Comparison of ENCODE assay signal across 21 mouse cellular contexts in genomic region chr7:45677627-45678295, GRCm38 (mm10). TPM values are rescaled to one million over a fixed set of nuclear protein-coding genes. Genes with fewer than 3 reads are reported as not detected.
"Had no signal": no experiment of that assay in that cellular context is flagged by ENCODE, and none has a peak within 500 bp of the region (broad histone marks: within the 10 kb centered on the region; RNA-seq: fewer than 3 reads in every experiment).

No protein-coding gene starts in this region.

- H3K36me3 ChIP-seq: kidney, embryonic 15.5 days; limb, embryonic 10.5 days; limb, embryonic 13.5 days; liver, embryonic 12.5 days; liver, embryonic 15.5 days; lung, embryonic 15.5 days had no signal

- H3K9me3 ChIP-seq: kidney, embryonic 15.5 days; limb, embryonic 10.5 days; limb, embryonic 13.5 days; liver, embryonic 12.5 days; liver, embryonic 15.5 days; lung, embryonic 15.5 days had no signal

- H3K4me2 ChIP-seq: kidney, embryonic 15.5 days; limb, embryonic 13.5 days; liver, embryonic 12.5 days; liver, embryonic 15.5 days; lung, embryonic 15.5 days had no signal

- H3K27me3 ChIP-seq: kidney, embryonic 15.5 days; limb, embryonic 13.5 days; liver, embryonic 15.5 days; lung, embryonic 15.5 days had no signal

- H3K27ac ChIP-seq: kidney, embryonic 15.5 days; limb, embryonic 10.5 days; limb, embryonic 13.5 days; liver, embryonic 12.5 days; liver, embryonic 15.5 days; lung, embryonic 15.5 days had no signal

- H3K4me3 ChIP-seq: kidney, embryonic 15.5 days; limb, embryonic 10.5 days; limb, embryonic 13.5 days; liver, embryonic 12.5 days; liver, embryonic 15.5 days; lung, embryonic 15.5 days had no signal

- DNase-seq: kidney, adult 11 months; kidney, adult 8-10 months; kidney, postnatal 10 days; kidney, postnatal 4 days; liver; lung, adult 18-20 months; lung, postnatal 10 days; lung, postnatal 36 days; midbrain, embryonic 14.5 days; right cerebral cortex, adult 18-20 months; right cerebral cortex, postnatal 14 days; right cerebral cortex, postnatal 4 days; thymus, postnatal 25 days had no signal

- ATAC-seq: liver, embryonic 12.5 days had no signal

- H3K9ac ChIP-seq: kidney, embryonic 15.5 days; limb, embryonic 13.5 days; liver, embryonic 12.5 days; liver, embryonic 15.5 days; lung, embryonic 15.5 days had no signal

RNA-seq across cellular contexts. Expression of gene Ntn5, which starts 6.1 kb away (rescaled TPM):
- polyA plus RNA-seq: liver, embryonic 12.5 days; liver, embryonic 15.5 days; neural tube, embryonic 14.5 days had no signal

RNA-seq across cellular contexts. Expression of gene Fut2, which starts 11.6 kb away (rescaled TPM):
- total RNA-seq: midbrain, postnatal 0 days had no signal
- polyA plus RNA-seq: liver, embryonic 12.5 days; liver, embryonic 15.5 days had no signal
